Mouse (Mus musculus) lung, postnatal 0 days (tissue): ENCODE results near the gene Alg11.

Source experiments
- CTCF ChIP-seq: IDR thresholded peaks from 2 replicates; pipeline ENCODE4 v1.5.1; 2016; ENCODE audit warnings: antibody characterized with exemption, mild to moderate bottlenecking
- EP300 ChIP-seq: IDR thresholded peaks from 2 replicates; pipeline ENCODE4 v1.6.1; 2016; ENCODE audit warnings: antibody characterized with exemption, mild to moderate bottlenecking, control low read depth

GRCm38 (mm10) chr8:22030990-22031389, 29.5 kb upstream of the Alg11 start:
- TF ChIP-seq CTCF (no peak), EP300 (peak; percentile 91)
